ENCODE assay signal across 14 mouse cellular contexts in the genomic region with DNA sequence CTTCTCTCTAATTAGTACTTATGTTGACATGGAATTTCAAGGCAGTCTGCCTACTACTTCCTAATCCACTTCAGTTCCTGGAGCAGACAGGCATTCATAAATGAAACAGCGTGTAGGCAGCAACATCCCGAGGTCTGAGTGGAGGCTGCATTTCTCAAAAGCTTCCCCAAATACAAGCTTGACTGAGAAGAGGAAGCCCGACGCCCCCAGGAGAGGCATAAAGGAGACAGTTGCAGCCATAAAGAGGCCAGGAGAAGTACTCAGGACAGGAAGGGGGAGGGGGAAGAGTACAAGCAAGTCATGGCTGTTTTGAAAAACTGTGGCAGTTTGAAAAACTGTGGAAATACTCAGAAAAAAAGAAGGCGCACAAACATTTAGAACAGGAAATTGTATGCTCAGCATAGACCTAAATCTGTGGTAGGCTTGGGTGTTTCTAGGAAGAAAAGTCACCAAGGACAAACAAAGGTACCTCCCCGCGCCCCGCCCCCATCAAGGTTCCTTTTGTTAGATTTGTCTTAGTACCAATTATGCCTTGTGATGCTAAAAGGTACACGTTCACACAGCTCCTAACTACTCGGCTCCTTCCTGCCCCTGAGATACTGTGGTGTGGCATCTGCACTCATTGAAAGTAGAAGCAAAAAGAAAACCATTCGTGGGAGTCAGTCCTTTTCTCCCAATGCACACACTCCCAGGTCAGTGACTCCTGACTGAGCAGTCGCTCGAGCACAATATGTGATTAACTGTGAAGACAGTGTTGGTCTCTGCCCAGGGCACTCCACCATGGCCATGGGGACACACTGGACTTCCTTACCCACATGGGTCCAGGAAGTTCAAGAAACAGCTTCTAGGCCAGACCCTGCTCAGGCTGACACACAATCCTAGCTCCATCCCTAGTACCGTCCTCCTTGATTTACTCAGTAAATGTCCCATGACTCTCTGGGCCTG.
DNase-seq lines count a peak whose midpoint lies in the region; ATAC-seq and TF ChIP-seq lines count a peak whose summit lies in the region.
"Had no signal": no experiment of that assay in that cellular context is flagged by ENCODE, and none has a peak within 500 bp of the region (broad histone marks: within the 10 kb centered on the region; RNA-seq: fewer than 3 reads in every experiment).

No protein-coding gene starts in this region.

- no peak overlapping the region for H3K9ac ChIP-seq in forebrain, postnatal 0 days
- H3K9ac ChIP-seq in forebrain, embryonic 15.5 days (replicated peaks): no peak overlapping the region
- no peak overlapping the region for H3K9ac ChIP-seq in liver, embryonic 12.5 days
- H3K9ac ChIP-seq in embryonic facial prominence, embryonic 11.5 days (replicated peaks; ENCODE audit: low read length): no peak overlapping the region
- H3K9ac ChIP-seq: liver, postnatal 0 days; midbrain, embryonic 12.5 days had no signal

- H3K4me2 ChIP-seq in forebrain, postnatal 0 days (ENCODE audit: low read depth): no peak overlapping the region
- no peak overlapping the region for H3K4me2 ChIP-seq in forebrain, embryonic 15.5 days (replicated peaks)
- H3K4me2 ChIP-seq in liver, embryonic 12.5 days: no peak overlapping the region
- H3K4me2 ChIP-seq in embryonic facial prominence, embryonic 11.5 days (ENCODE audit: low read depth, low read length): no peak overlapping the region
- H3K4me2 ChIP-seq: midbrain, embryonic 12.5 days had no signal

- no peak for ATAC-seq in forebrain, postnatal 0 days
- no peak for ATAC-seq in forebrain, embryonic 15.5 days (replicated peaks)
- ATAC-seq in liver, embryonic 12.5 days: no peak
- no peak for ATAC-seq in embryonic facial prominence, embryonic 11.5 days (replicated peaks; ENCODE audit: insufficient number of reproducible peaks, low FRiP score, low TSS enrichment, low read depth)
- ATAC-seq in megakaryocyte, adult 5-6 weeks (ENCODE audit: poor library complexity, severe bottlenecking): peak; percentile 30; the same call in 1 of the 2 replicates
- ATAC-seq: liver, postnatal 0 days had no signal

- peaks cover 3% of the 10 kb centered on the region; the same call in 1 of the 2 replicates for H3K4me1 ChIP-seq in forebrain, postnatal 0 days (ENCODE audit: insufficient read depth)
- H3K4me1 ChIP-seq in forebrain, embryonic 15.5 days: peaks cover 6% of the 10 kb centered on the region; the same call in 1 of the 2 replicates
- no peaks in the 10 kb centered on the region for H3K4me1 ChIP-seq in liver, embryonic 12.5 days
- peaks cover 3% of the 10 kb centered on the region for H3K4me1 ChIP-seq in embryonic facial prominence, embryonic 11.5 days (ENCODE audit: control insufficient read depth, insufficient read depth, low read length)
- H3K4me1 ChIP-seq: midbrain, embryonic 12.5 days had no signal

- no peak for TF ChIP-seq CTCF in forebrain, postnatal 0 days (IDR thresholded peaks at IDR 0.05; ENCODE audit: low read depth)

- H3K36me3 ChIP-seq in forebrain, postnatal 0 days (ENCODE audit: insufficient read depth): no peaks in the 10 kb centered on the region
- H3K36me3 ChIP-seq in forebrain, embryonic 15.5 days: no peaks in the 10 kb centered on the region
- no peaks in the 10 kb centered on the region for H3K36me3 ChIP-seq in liver, embryonic 12.5 days
- H3K36me3 ChIP-seq in embryonic facial prominence, embryonic 11.5 days (replicated peaks; ENCODE audit: control insufficient read depth, insufficient read depth, low read depth, low read length): no peaks in the 10 kb centered on the region
- H3K36me3 ChIP-seq: midbrain, embryonic 12.5 days had no signal

- no peaks in the 10 kb centered on the region for H3K27me3 ChIP-seq in forebrain, postnatal 0 days (ENCODE audit: insufficient read depth, low read length)
- no peaks in the 10 kb centered on the region for H3K27me3 ChIP-seq in forebrain, embryonic 15.5 days
- H3K27me3 ChIP-seq in liver, embryonic 12.5 days (replicated peaks): no peaks in the 10 kb centered on the region
- no peaks in the 10 kb centered on the region for H3K27me3 ChIP-seq in embryonic facial prominence, embryonic 11.5 days (ENCODE audit: control insufficient read depth, insufficient read depth, low read length)
- H3K27me3 ChIP-seq: midbrain, embryonic 12.5 days had no signal

- intact Hi-C loops in left cerebral cortex, postnatal 10 days (cut with DNase I): loop anchor here (2.0 kb wide), 1 partner anchor 1559 kb away; no protein-coding TSS in a partner anchor

- no peaks in the 10 kb centered on the region for H3K9me3 ChIP-seq in forebrain, postnatal 0 days (ENCODE audit: low read length)
- H3K9me3 ChIP-seq in forebrain, embryonic 15.5 days: no peaks in the 10 kb centered on the region
- H3K9me3 ChIP-seq in liver, embryonic 12.5 days (replicated peaks): no peaks in the 10 kb centered on the region
- no peaks in the 10 kb centered on the region for H3K9me3 ChIP-seq in embryonic facial prominence, embryonic 11.5 days (replicated peaks; ENCODE audit: control insufficient read depth, low read length)
- H3K9me3 ChIP-seq: midbrain, embryonic 12.5 days had no signal

- peak; percentile 15 for DNase-seq in forebrain, postnatal 0 days
- DNase-seq in liver: peak; percentile 12
- DNase-seq in embryonic facial prominence, embryonic 11.5 days (ENCODE audit: low spot score): peak; percentile 32
- no peak for DNase-seq in retina, postnatal 1 day
- no peak for DNase-seq in left cerebral cortex, postnatal 10 days (ENCODE audit: extremely low spot score in 1 of 2, low spot score in 2 of 2)
- DNase-seq: adrenal gland, adult 8-10 months; cerebellum, adult 11-12 months; gastrocnemius, adult 2 months; liver, postnatal 0 days; right cerebral cortex, postnatal 14 days had no signal

- no peak overlapping the region for H3K27ac ChIP-seq in forebrain, postnatal 0 days (ENCODE audit: low read depth, low read length)
- no peak overlapping the region for H3K27ac ChIP-seq in forebrain, embryonic 15.5 days (replicated peaks)
- no peak overlapping the region for H3K27ac ChIP-seq in liver, embryonic 12.5 days
- H3K27ac ChIP-seq in embryonic facial prominence, embryonic 11.5 days (replicated peaks; ENCODE audit: low read depth, low read length): no peak overlapping the region
- H3K27ac ChIP-seq: gastrocnemius, adult 2 months; midbrain, embryonic 12.5 days had no signal

- WGBS in forebrain, postnatal 0 days: 52% methylated on average over 14 of the region's 14 CpGs
- WGBS in forebrain, embryonic 15.5 days: 52% methylated on average over 14 of the region's 14 CpGs
- WGBS in liver, embryonic 12.5 days (ENCODE audit: insufficient replicate concordance): 42% methylated on average over 14 of the region's 14 CpGs
- WGBS in embryonic facial prominence, embryonic 11.5 days: 57% methylated on average over 14 of the region's 14 CpGs

- no peak overlapping the region for H3K4me3 ChIP-seq in forebrain, postnatal 0 days (ENCODE audit: low read depth, low read length)
- no peak overlapping the region for H3K4me3 ChIP-seq in forebrain, embryonic 15.5 days
- H3K4me3 ChIP-seq in liver, embryonic 12.5 days: no peak overlapping the region
- no peak overlapping the region for H3K4me3 ChIP-seq in embryonic facial prominence, embryonic 11.5 days (ENCODE audit: low read depth, low read length)
- H3K4me3 ChIP-seq: gastrocnemius, adult 2 months; midbrain, embryonic 12.5 days had no signal

Comparison
In these comparisons a context has a peak if more than half of its experiments do, and no peak if none do; other contexts are left out.
1. DNase-seq: peak in forebrain, postnatal 0 days (single experiment), liver (single experiment) and embryonic facial prominence, embryonic 11.5 days (single experiment); none in retina, postnatal 1 day (single experiment) and left cerebral cortex, postnatal 10 days (0 of 2).